Mouse (Mus musculus): ENCODE data around the gene Akap8. TPM values are rescaled to one million over a fixed set of nuclear protein-coding genes. Genes with fewer than 3 reads are reported as not detected.

Gene Akap8
- total and polyA plus RNA-seq, 2 experiments from 2014 or later, result 66.4 to 108 TPM

- ATAC-seq (no peak), DNase-seq (ENCODE audit: low spot score) (no peak)
- H3K36me3 ChIP-seq (ENCODE audit: insufficient read depth, low read length), result no peaks in the 10 kb centered on the region
- H3K4me2 ChIP-seq (ENCODE audit: low read depth, low read length), result no peak overlapping the region
- H3K4me3 ChIP-seq (ENCODE audit: low read length), result no peak overlapping the region
- H3K27me3 ChIP-seq (ENCODE audit: insufficient read depth, low read length), result no peaks in the 10 kb centered on the region
- H3K9me3 ChIP-seq (ENCODE audit: low read length), result no peaks in the 10 kb centered on the region
- H3K27ac ChIP-seq, result no peak overlapping the region
- 90% methylated on average over 4 of the region's 4 CpGs for WGBS
- no peak for TF ChIP-seq CTCF (IDR thresholded peaks at IDR 0.05; ENCODE audit: low read depth)
- H3K9ac ChIP-seq (replicated peaks; ENCODE audit: low read length), result no peak overlapping the region
- no peaks in the 10 kb centered on the region for H3K4me1 ChIP-seq (ENCODE audit: insufficient read depth, low read length)
Observed at GRCm38 (mm10) chr17:32295160-32295559, 25.9 kb downstream of the Akap8 start.

GRCm38 (mm10) chr17:32285138-32285670 lies 35.8 kb downstream of the Akap8 start:
- H3K4me3 ChIP-seq (ENCODE audit: low read length), result peak overlapping the region; percentile 84
- no peaks in the 10 kb centered on the region for H3K36me3 ChIP-seq (ENCODE audit: insufficient read depth, low read length)
- ATAC-seq (no peak), DNase-seq (ENCODE audit: low spot score) (no peak)
- no peaks in the 10 kb centered on the region for H3K27me3 ChIP-seq (ENCODE audit: insufficient read depth, low read length)
- TF ChIP-seq CTCF (IDR thresholded peaks at IDR 0.05; ENCODE audit: low read depth), result no peak
- H3K4me2 ChIP-seq (ENCODE audit: low read depth, low read length), result peak overlapping the region; percentile 76
- peaks cover 2% of the 10 kb centered on the region; the same call in 1 of the 2 replicates for H3K4me1 ChIP-seq (ENCODE audit: insufficient read depth, low read length)
- WGBS, result 42% methylated on average over 6 of the region's 6 CpGs
- H3K27ac ChIP-seq, result peak overlapping the region; percentile 100
- no peaks in the 10 kb centered on the region for H3K9me3 ChIP-seq (ENCODE audit: low read length)
- H3K9ac ChIP-seq (replicated peaks; ENCODE audit: low read length), result peak overlapping the region; percentile 97

GRCm38 (mm10) chr17:32284262-32285137 lies 36.5 kb downstream of the Akap8 start, which contains the start of gene Brd4:
Gene Brd4 (minus strand): TSS chr17:32284722.
- no peaks in the 10 kb centered on the region for H3K9me3 ChIP-seq (ENCODE audit: low read length)
- peak within 1 kb of the TSS; percentile 97 for H3K9ac ChIP-seq (replicated peaks; ENCODE audit: low read length)
- H3K4me2 ChIP-seq (ENCODE audit: low read depth, low read length), result peak within 1 kb of the TSS; percentile 76
- DNase-seq (ENCODE audit: low spot score) (peak; percentile 96), ATAC-seq (peak; percentile 93)
- peak within 1 kb of the TSS; percentile 100 for H3K27ac ChIP-seq
- under 1% methylated on average over 70 of the region's 100 CpGs for WGBS
- no peaks in the 10 kb centered on the region for H3K27me3 ChIP-seq (ENCODE audit: insufficient read depth, low read length)
- TF ChIP-seq CTCF (IDR thresholded peaks at IDR 0.05; ENCODE audit: low read depth), result no peak
- no peaks in the 10 kb centered on the region for H3K36me3 ChIP-seq (ENCODE audit: insufficient read depth, low read length)
- peak within 1 kb of the TSS; percentile 84 for H3K4me3 ChIP-seq (ENCODE audit: low read length)
- H3K4me1 ChIP-seq (ENCODE audit: insufficient read depth, low read length), result peaks cover 2% of the 10 kb centered on the region; the same call in 1 of the 2 replicates

- ATAC-seq (peak; percentile 64), DNase-seq (ENCODE audit: low spot score) (peak; percentile 73)
- H3K9me3 ChIP-seq (ENCODE audit: low read length), result no peaks in the 10 kb centered on the region
- peak overlapping the region; percentile 76 for H3K4me2 ChIP-seq (ENCODE audit: low read depth, low read length)
- H3K27me3 ChIP-seq (ENCODE audit: insufficient read depth, low read length), result no peaks in the 10 kb centered on the region
- peak overlapping the region; percentile 84 for H3K4me3 ChIP-seq (ENCODE audit: low read length)
- H3K9ac ChIP-seq (replicated peaks; ENCODE audit: low read length), result peak overlapping the region; percentile 97
- peak overlapping the region; percentile 100 for H3K27ac ChIP-seq
- no peak for TF ChIP-seq CTCF (IDR thresholded peaks at IDR 0.05; ENCODE audit: low read depth)
- no peaks in the 10 kb centered on the region for H3K36me3 ChIP-seq (ENCODE audit: insufficient read depth, low read length)
- under 1% methylated on average over 27 of the region's 41 CpGs for WGBS
- peaks cover 2% of the 10 kb centered on the region; the same call in 1 of the 2 replicates for H3K4me1 ChIP-seq (ENCODE audit: insufficient read depth, low read length)
Observed at GRCm38 (mm10) chr17:32283771-32284221, 37.2 kb downstream of the Akap8 start.

- no peaks in the 10 kb centered on the region for H3K9me3 ChIP-seq (ENCODE audit: low read length)
- no peaks in the 10 kb centered on the region for H3K36me3 ChIP-seq (ENCODE audit: insufficient read depth, low read length)
- peak overlapping the region; percentile 100 for H3K27ac ChIP-seq
- no peaks in the 10 kb centered on the region for H3K27me3 ChIP-seq (ENCODE audit: insufficient read depth, low read length)
- ATAC-seq, result no peak
- WGBS, result 7% methylated on average over 7 of the region's 7 CpGs
- peaks cover 2% of the 10 kb centered on the region; the same call in 1 of the 2 replicates for H3K4me1 ChIP-seq (ENCODE audit: insufficient read depth, low read length)
- TF ChIP-seq CTCF (IDR thresholded peaks at IDR 0.05; ENCODE audit: low read depth), result no peak
- DNase-seq (ENCODE audit: low spot score), result peak; percentile 46
- peak overlapping the region; percentile 84 for H3K4me3 ChIP-seq (ENCODE audit: low read length)
- peak overlapping the region; percentile 76 for H3K4me2 ChIP-seq (ENCODE audit: low read depth, low read length)
- H3K9ac ChIP-seq (replicated peaks; ENCODE audit: low read length), result peak overlapping the region; percentile 97
Observed at GRCm38 (mm10) chr17:32283341-32283740, 37.7 kb downstream of the Akap8 start.

GRCm38 (mm10) chr17:32281611-32282310 lies 39.3 kb downstream of the Akap8 start:
- Histone ChIP-seq H3K9ac (replicated peaks; ENCODE audit: low read length) (no peak overlapping the region), H3K4me3 (ENCODE audit: low read length) (no peak overlapping the region), H3K27ac (no peak overlapping the region), H3K27me3 (ENCODE audit: insufficient read depth, low read length) (no peaks in the 10 kb centered on the region), H3K9me3 (ENCODE audit: low read length) (no peaks in the 10 kb centered on the region), H3K4me1 (ENCODE audit: insufficient read depth, low read length) (peaks cover 2% of the 10 kb centered on the region; the same call in 1 of the 2 replicates), H3K36me3 (ENCODE audit: insufficient read depth, low read length) (no peaks in the 10 kb centered on the region), H3K4me2 (ENCODE audit: low read depth, low read length) (peak overlapping the region; percentile 76; the same call in 1 of the 2 replicates)
- no peak for TF ChIP-seq CTCF (IDR thresholded peaks at IDR 0.05; ENCODE audit: low read depth)
- 69% methylated on average over 4 of the region's 4 CpGs for WGBS
- DNase-seq (ENCODE audit: low spot score) (no peak), ATAC-seq (no peak)
